Mouse (Mus musculus) heart, embryonic 15.5 days (tissue): ENCODE results near the gene Ddx54. TPM values are rescaled to one million over a fixed set of nuclear protein-coding genes. Genes with fewer than 3 reads are reported as not detected.
A peak's percentile ranks its signal among the peaks of the same experiment; 100 is the strongest.

Experiments used
- ATAC-seq: fragments of 200-750 bp; cut with Nextera tagmentation; replicated peaks from 2 replicates; pipeline ENCODE4 v1.8.0; 2017; ENCODE audit warnings: low read depth, moderate TSS enrichment; ENCODE audit not compliant: insufficient number of reproducible peaks, insufficient read depth, low FRiP score
- H3K27ac ChIP-seq: fragments of 300-500 bp; sonication (generic); 2 replicates; pipeline ENCODE4 v1.5.1; 2015; ENCODE audit warnings: mild to moderate bottlenecking, inconsistent platforms
- H3K27me3 ChIP-seq: fragments of 300-500 bp; sonication (generic); 2 replicates; pipeline ENCODE4 v1.6.1; 2015; ENCODE audit warnings: inconsistent platforms
- H3K36me3 ChIP-seq: fragments of 300-500 bp; sonication (generic); 2 replicates; pipeline ENCODE4 v1.6.1; 2015; ENCODE audit warnings: mild to moderate bottlenecking, inconsistent platforms
- H3K4me1 ChIP-seq: fragments of 300-500 bp; sonication (generic); replicated peaks from 2 replicates; pipeline ENCODE4 v1.6.1; 2015; ENCODE audit warnings: inconsistent platforms
- H3K4me2 ChIP-seq: fragments of 300-500 bp; sonication (generic); 2 replicates; pipeline ENCODE4 v1.6.1; 2015; ENCODE audit warnings: inconsistent platforms, mild to moderate bottlenecking, moderate library complexity
- H3K4me3 ChIP-seq: fragments of 300-500 bp; sonication (generic); 2 replicates; pipeline ENCODE4 v1.5.1; 2015; ENCODE audit warnings: mild to moderate bottlenecking, inconsistent platforms
- H3K9ac ChIP-seq: fragments of 300-500 bp; sonication (generic); 2 replicates; pipeline ENCODE4 v1.6.1; 2015; ENCODE audit warnings: mild to moderate bottlenecking, inconsistent platforms
- H3K9me3 ChIP-seq: fragments of 300-500 bp; sonication (generic); replicated peaks from 2 replicates; pipeline ENCODE4 v1.6.1; 2016; ENCODE audit warnings: inconsistent platforms
- WGBS: fragments of 180-500 bp; shearing (Covaris S2); methylation state at CpG from one replicate; pipeline ENCODE4 v1.1.7; 2015; ENCODE audit warnings: mixed read lengths; 5-methylcytosine and 5-hydroxymethylcytosine counted together
- polyA plus RNA-seq: library from polyadenylated mRNA; unstranded; fragments of >200 nt; fragmentation: Nextera tagmentation; extraction: Ambion mirVana; gene quantifications from 2 replicates; pipeline ENCODE4 v1.2.1, GENCODE M21; 2015

Ddx54 gene
- polyA plus RNA-seq, 1 experiment from 2014 or later = 23.4 TPM

DNA sequence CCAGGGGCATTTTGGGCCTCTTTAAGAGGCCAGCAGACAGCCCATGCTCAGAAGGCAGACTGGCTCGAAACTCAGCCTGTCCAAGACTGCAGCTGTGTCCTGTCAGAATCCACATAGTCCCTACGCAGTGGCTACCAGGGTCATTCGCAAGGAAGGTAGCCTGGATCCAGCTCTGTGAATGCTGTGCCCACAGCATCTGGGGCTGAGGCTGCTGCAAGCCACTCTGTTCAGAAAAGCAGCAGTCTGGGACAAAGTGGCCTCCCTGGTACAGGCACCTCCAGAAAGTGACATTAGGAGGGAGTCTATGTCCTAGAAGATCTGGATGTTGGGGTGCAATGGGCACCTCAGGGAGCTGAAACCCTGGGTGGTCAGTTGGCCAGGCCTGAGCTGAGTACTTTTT lies 42.7 kb upstream of the Ddx54 start:
- Histone ChIP-seq H3K36me3 (no peaks in the 10 kb centered on the region), H3K27ac (no peak overlapping the region), H3K4me2 (no peak overlapping the region), H3K27me3 (no peaks in the 10 kb centered on the region), H3K4me1 (peaks cover 67% of the 10 kb centered on the region), H3K9me3 (no peaks in the 10 kb centered on the region), H3K9ac (no peak overlapping the region), H3K4me3 (no peak overlapping the region)
- ATAC-seq = no peak
- 75% methylated on average over 3 of the region's 3 CpGs for WGBS

DNA sequence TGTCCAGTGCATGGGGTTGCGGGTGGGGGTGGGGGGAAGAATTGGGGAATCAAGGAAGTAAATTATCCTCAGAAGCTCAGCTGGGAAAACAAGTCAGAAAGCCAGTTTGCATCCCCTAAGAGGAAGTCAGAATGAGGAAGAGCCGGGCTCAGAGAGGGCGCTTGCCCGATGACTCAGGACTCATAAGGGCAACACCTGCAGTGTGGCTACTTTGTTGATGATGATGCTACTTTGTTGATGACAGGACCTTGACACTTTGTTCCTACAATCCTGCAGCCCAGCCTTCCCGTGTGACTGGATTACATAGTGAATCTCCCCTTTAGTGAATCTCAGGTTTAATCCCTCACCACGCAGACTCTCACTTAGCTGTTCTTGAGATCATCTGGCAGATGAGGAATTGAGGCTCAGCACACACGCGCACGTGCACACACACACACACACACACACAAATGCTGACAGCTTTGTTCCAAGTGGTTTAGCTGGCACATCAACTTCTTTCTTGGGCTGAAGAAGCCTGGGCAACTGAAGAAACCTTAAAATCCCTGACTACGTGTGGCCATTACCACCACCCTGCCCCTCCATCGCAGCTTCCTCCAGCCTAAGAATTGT lies 42.1 kb upstream of the Ddx54 start:
- no peak for ATAC-seq
- WGBS = 83% methylated on average over 11 of the region's 11 CpGs
- H3K4me1 ChIP-seq = peaks cover 62% of the 10 kb centered on the region

DNA sequence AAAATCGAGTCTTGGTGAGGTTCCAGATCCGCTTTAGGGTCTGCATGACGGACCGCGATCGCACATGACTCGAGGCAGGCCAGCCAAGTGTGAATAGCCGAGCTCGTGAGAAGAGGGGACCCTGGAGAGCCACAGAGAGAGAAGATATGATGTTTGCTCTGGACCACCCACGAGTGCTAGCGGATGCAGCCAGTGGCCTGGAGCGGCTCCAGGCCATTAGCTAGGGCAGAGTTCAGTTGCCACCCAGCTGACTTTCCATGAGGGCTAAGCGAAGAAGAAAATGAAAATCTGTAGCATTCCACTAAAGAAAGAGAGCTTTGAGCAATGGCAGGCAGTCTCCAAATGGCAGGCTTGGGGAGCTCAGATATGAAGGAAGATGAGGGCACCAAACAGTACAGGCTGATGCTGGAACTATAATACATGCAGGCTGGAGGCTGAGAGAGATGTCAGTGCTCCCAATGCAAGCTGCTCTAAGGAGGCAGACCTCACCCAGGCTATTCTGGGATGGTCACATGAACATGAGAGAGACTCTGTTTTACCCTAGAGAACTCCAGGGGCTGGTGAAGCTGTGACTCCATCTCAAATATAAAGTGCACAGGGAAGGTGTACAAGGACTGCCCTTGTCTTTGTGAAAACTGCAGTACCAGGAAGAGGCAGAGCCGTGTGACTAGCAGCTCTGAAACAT lies 41.3 kb upstream of the Ddx54 start:
- Histone ChIP-seq H3K27ac (peak overlapping the region; percentile 31; the same call in 1 of the 2 replicates), H3K9me3 (no peaks in the 10 kb centered on the region), H3K27me3 (no peaks in the 10 kb centered on the region), H3K4me3 (no peak overlapping the region), H3K9ac (no peak overlapping the region), H3K4me1 (peaks cover 54% of the 10 kb centered on the region), H3K36me3 (no peaks in the 10 kb centered on the region), H3K4me2 (no peak overlapping the region)
- WGBS = 59% methylated on average over 14 of the region's 14 CpGs
- ATAC-seq = 0 out of 2 replicates have a peak, but pooled peaks have one; percentile 24

More for the DNA sequence above, 42.1 kb upstream of the Ddx54 start:
- Histone ChIP-seq H3K9ac (no peak overlapping the region), H3K4me3 (no peak overlapping the region), H3K27me3 (no peaks in the 10 kb centered on the region), H3K36me3 (no peaks in the 10 kb centered on the region), H3K9me3 (no peaks in the 10 kb centered on the region), H3K27ac (no peak overlapping the region), H3K4me2 (no peak overlapping the region)

DNA sequence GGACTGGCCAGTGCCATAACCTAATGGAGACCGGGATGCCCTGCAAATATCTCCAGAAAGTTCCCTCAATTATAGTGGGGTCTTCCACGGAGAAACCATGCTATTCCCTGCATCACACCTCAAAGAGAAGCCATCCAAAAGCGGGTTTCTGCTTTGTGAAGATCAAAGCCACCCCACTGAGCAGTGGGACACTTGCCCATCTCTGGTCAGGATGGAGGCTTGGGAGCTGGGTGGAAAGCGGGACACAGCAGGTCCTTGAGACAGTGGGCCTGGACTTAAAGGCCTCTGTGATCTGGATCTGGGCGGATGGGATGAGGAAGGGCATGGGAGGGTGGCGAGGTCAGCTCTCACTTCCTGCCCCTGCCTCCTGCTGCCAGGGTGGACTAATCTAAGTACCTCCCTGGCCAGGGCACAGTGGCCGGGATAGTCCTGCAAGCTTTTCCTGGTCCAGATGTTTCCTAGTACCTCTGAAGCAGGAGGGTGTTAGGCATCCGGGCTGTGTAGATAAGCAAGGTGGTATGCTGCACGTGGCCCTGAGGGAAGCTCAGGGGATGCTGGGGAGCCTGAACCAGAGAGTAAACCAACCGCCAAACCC lies 38.0 kb upstream of the Ddx54 start:
- H3K36me3 ChIP-seq = no peaks in the 10 kb centered on the region
- no peak overlapping the region for H3K9ac ChIP-seq
- H3K4me2 ChIP-seq = no peak overlapping the region
- H3K27ac ChIP-seq = no peak overlapping the region
- 57% methylated on average over 10 of the region's 10 CpGs for WGBS
- H3K9me3 ChIP-seq = no peaks in the 10 kb centered on the region
- H3K4me3 ChIP-seq = no peak overlapping the region
- peaks cover 47% of the 10 kb centered on the region for H3K4me1 ChIP-seq
- no peaks in the 10 kb centered on the region for H3K27me3 ChIP-seq
- ATAC-seq = no peak

DNA sequence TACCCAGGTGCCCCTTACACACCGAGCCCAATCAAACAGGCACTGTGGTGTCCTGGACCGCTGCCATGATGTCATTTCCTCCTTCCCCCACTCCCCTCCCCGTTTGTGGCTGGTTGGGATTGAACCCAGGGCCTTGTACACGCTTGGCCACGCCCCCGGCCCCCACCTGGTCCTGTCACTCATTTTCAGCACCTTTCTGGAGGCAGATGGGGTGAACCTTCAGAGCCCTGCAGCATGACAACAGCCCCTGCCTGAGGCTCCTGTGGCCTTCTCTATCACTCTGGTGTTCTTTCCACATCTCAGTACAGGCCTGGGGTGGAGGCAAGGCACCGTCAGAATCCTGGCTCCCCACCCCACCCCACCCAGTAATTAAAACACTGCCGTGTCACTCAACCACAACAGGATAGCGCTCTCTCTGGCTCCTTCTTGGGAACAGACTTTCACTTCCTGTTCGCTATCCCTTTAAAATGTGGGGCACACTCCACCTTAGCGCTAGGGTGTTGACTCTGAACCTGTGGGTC lies 35.7 kb upstream of the Ddx54 start:
- WGBS = 63% methylated on average over 11 of the region's 11 CpGs
- H3K27me3 ChIP-seq = no peaks in the 10 kb centered on the region
- H3K9me3 ChIP-seq = no peaks in the 10 kb centered on the region
- ATAC-seq = no peak
- peaks cover 39% of the 10 kb centered on the region for H3K4me1 ChIP-seq
- H3K36me3 ChIP-seq = peaks cover 3% of the 10 kb centered on the region; the same call in 1 of the 2 replicates
- no peak overlapping the region for H3K4me3 ChIP-seq
- H3K27ac ChIP-seq = no peak overlapping the region
- H3K9ac ChIP-seq = no peak overlapping the region
- no peak overlapping the region for H3K4me2 ChIP-seq

DNA sequence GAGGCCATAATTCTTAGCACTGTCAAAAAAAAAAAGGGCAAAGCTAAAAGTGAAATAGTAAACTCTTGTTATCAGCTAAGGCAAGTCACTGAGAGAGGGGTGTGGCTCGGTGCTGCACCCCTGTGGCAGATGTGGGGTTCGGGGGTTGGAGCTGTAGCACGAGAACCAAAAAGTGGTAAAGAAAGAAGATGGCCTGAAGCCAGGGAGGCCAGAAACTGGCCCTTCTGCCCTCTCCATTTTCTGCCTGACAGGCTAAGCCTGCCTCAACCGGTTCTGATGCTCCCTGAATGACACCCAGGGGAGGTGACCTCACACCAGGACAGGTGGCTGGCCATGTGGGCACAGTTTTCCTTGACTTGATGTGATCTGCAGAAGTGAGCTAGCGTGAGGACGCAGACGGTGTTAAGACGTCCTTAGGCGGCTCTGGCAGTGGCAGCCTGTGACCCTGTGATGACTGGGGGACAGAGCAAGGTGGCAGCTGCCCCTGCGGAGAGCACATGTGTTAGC lies 34.6 kb upstream of the Ddx54 start:
- no peak for ATAC-seq
- H3K4me2 ChIP-seq = no peak overlapping the region
- H3K27ac ChIP-seq = peak overlapping the region; percentile 69; the same call in 1 of the 2 replicates
- H3K27me3 ChIP-seq = no peaks in the 10 kb centered on the region
- no peak overlapping the region for H3K4me3 ChIP-seq
- H3K36me3 ChIP-seq = peaks cover 3% of the 10 kb centered on the region; the same call in 1 of the 2 replicates
- 47% methylated on average over 10 of the region's 10 CpGs for WGBS
- peaks cover 41% of the 10 kb centered on the region for H3K4me1 ChIP-seq
- H3K9me3 ChIP-seq = no peaks in the 10 kb centered on the region
- H3K9ac ChIP-seq = no peak overlapping the region

DNA sequence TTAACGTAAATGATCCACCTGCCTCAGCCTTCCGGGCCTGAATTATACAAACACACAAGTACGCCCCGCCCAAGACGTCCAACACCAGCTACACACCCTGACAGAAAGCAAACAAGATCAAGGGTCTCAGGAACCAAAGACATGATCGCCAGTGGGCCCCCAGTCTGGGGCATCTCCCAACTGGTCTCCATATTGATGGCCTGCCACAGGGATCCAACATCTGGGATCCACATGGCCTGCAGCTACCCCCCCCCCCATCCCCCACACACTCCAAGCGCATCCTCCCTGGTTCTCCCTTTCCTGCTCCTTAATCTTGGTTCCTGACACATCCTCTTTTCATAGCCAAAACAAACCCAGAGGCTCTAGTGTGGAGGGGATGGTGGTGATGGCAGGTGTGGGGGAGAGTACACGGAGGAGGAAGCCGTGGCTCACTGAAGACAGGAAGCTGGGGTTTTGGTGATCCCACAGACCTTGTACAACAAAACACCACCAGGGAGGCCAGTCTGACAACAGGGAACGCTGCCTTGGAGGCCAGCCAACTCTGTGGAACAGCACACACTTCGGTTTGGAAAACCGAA lies 33.9 kb upstream of the Ddx54 start:
- WGBS = 46% methylated on average over 12 of the region's 12 CpGs
- no peak overlapping the region for H3K9ac ChIP-seq
- H3K4me3 ChIP-seq = no peak overlapping the region
- peak overlapping the region; percentile 35 for H3K4me2 ChIP-seq
- peaks cover 41% of the 10 kb centered on the region for H3K4me1 ChIP-seq
- no peaks in the 10 kb centered on the region for H3K9me3 ChIP-seq
- H3K27me3 ChIP-seq = no peaks in the 10 kb centered on the region
- ATAC-seq = peak; percentile 53; the same call in 1 of the 2 replicates
- H3K36me3 ChIP-seq = peaks cover 3% of the 10 kb centered on the region; the same call in 1 of the 2 replicates
- H3K27ac ChIP-seq = peak overlapping the region; percentile 69

DNA sequence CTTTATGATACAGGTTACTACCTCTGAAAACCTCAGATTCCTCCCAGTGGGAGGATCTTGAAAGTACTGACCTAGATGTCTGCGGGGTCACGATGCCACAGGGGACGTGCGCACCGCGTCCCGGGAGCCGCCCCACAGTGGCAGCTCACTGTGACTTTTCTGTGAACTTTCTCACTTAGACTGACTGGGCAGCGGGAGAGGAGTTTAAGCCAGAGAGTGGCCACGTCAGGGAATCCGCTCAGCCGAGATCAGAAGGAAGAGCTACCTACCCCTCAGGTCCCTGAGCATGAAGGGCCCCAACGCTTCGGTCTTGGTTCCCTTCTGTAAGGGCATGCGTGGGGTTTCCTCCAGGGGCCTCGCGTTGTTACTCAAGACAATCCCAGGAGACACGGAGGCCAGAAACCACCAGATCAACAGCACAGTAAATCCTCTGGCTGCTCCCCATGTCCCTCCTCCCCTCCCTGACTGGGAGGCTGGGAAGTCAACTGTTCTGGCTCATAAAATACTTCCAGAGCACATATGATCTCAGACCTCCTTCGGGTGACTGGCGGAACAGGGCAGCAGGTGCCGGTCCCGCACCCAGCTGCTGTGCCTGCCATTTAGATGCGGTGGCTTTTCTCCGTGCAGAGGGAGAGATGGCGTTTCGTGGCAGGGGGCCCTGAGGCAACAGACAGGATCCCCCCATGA lies 33.2 kb upstream of the Ddx54 start:
- Histone ChIP-seq H3K27me3 (no peaks in the 10 kb centered on the region), H3K9ac (no peak overlapping the region), H3K4me3 (no peak overlapping the region), H3K4me1 (peaks cover 41% of the 10 kb centered on the region), H3K9me3 (no peaks in the 10 kb centered on the region), H3K27ac (peak overlapping the region; percentile 69), H3K4me2 (peak overlapping the region; percentile 35), H3K36me3 (peaks cover 7% of the 10 kb centered on the region; the same call in 1 of the 2 replicates)
- 54% methylated on average over 26 of the region's 26 CpGs for WGBS
- ATAC-seq = no peak

DNA sequence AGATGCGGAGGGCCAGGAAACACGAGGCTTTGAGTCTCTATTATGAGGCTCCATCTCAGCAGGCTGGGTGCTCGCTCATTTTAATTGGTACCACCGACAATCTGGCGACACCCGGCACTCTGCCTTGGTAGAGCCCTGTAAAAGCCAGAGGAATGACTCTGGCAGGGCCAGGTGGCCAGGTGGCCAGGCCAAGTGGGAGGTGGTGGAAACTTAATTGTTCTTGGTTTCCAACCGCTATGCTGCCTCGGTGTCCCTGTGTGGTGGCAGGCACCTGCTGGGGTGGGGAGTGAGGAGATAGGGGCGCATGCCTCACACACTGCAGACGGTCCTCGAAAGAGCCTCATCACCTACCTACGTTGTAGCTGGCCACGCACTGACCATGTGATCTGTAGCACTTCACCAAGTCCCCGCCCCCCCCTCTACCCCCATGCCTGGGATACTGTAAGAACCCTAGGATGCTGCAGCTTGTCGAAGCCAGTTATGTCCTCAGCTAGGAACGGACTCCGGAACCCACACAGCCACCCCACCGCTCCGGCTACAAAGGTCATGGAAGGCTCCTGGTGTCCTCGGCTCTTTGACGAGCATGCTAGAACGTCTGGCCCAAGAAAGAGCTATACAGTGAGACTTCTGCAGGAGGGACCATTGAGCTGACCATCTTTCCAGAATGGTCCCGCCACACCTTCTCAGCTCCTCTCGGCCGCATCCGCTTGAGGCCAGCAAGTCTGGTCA lies 32.5 kb upstream of the Ddx54 start:
- WGBS = 88% methylated on average over 26 of the region's 26 CpGs
- Histone ChIP-seq H3K4me1 (peaks cover 41% of the 10 kb centered on the region), H3K27ac (no peak overlapping the region), H3K9ac (no peak overlapping the region), H3K4me3 (no peak overlapping the region), H3K9me3 (no peaks in the 10 kb centered on the region), H3K4me2 (peak overlapping the region; percentile 35; the same call in 1 of the 2 replicates), H3K27me3 (no peaks in the 10 kb centered on the region), H3K36me3 (peaks cover 7% of the 10 kb centered on the region; the same call in 1 of the 2 replicates)
- no peak for ATAC-seq

DNA sequence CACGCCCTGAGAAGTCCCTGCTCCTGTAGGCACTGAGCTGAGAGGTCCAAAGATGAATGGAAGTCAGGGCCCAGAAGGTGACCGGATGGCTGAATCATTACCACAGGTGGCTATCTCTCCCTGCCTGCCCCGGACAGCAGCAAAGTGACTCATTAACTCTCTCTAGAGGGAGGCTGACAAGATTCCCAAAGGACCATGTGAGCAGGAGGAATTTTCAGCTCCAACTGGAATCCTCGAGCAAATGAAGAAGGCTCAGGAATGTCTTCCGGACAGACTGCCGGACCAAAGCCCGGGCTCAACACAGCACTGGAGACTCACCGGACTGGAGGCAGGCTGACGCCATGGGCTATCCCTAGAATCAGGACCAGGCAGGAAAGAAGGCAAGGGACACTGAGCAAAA lies 30.5 kb upstream of the Ddx54 start:
- ATAC-seq = no peak
- peaks cover 7% of the 10 kb centered on the region; the same call in 1 of the 2 replicates for H3K36me3 ChIP-seq
- no peak overlapping the region for H3K4me2 ChIP-seq
- H3K9me3 ChIP-seq = no peaks in the 10 kb centered on the region
- no peaks in the 10 kb centered on the region for H3K27me3 ChIP-seq
- H3K4me3 ChIP-seq = no peak overlapping the region
- H3K4me1 ChIP-seq = peaks cover 48% of the 10 kb centered on the region
- 64% methylated on average over 9 of the region's 9 CpGs for WGBS
- H3K27ac ChIP-seq = no peak overlapping the region
- no peak overlapping the region for H3K9ac ChIP-seq
